Mouse (Mus musculus): Measurements from ENCODE around the gene Cep55. TPM values are rescaled to one million over a fixed set of nuclear protein-coding genes. Genes with fewer than 3 reads are reported as not detected.

Gene Cep55
- polyA plus RNA-seq, 1 experiment: 11.7 TPM

GRCm38 (mm10) chr19:38107871-38108270 lies 53.1 kb downstream of the Cep55 start:
- Histone ChIP-seq H3K36me3 (ENCODE audit: control insufficient read depth, insufficient read depth) (no peaks in the 10 kb centered on the region), H3K27me3 (ENCODE audit: control insufficient read depth, insufficient read depth, insufficient read length) (peaks cover 10% of the 10 kb centered on the region), H3K79me2 (ENCODE audit: control insufficient read depth, insufficient read depth) (no peaks in the 10 kb centered on the region), H3K4me3 (ENCODE audit: insufficient read depth, poor library complexity, severe bottlenecking) (no peak overlapping the region), H3ac (ENCODE audit: control insufficient read depth, insufficient read length, low read depth) (no peak overlapping the region), H3K79me3 (ENCODE audit: low read depth) (no peaks in the 10 kb centered on the region)
- TF ChIP-seq FOSL1 (IDR thresholded peaks at IDR 0.05; ENCODE audit: insufficient read depth, low read length, poor library complexity, severe bottlenecking) (no peak), MYOD1 (IDR thresholded peaks at IDR 0.05; ENCODE audit: control insufficient read depth, insufficient read length, low read depth) (no peak), MYOG (IDR thresholded peaks at IDR 0.05; ENCODE audit: control insufficient read depth, extremely low read depth, insufficient read length) (no peak), USF1 (IDR thresholded peaks at IDR 0.05; ENCODE audit: low read depth) (no peak), CEBPB (IDR thresholded peaks at IDR 0.05; ENCODE audit: low read depth) (no peak), CTCF (IDR thresholded peaks at IDR 0.05; ENCODE audit: control insufficient read depth, insufficient read depth, insufficient read length) (no peak), MAX (IDR thresholded peaks at IDR 0.05) (no peak)

GRCm38 (mm10) chr19:38109506-38110242 lies 54.9 kb downstream of the Cep55 start:
- Histone ChIP-seq H3K27me3 (ENCODE audit: control insufficient read depth, insufficient read depth, insufficient read length) (peaks cover 10% of the 10 kb centered on the region), H3ac (ENCODE audit: control insufficient read depth, insufficient read length, low read depth) (no peak overlapping the region), H3K36me3 (ENCODE audit: control insufficient read depth, insufficient read depth) (no peaks in the 10 kb centered on the region), H3K79me3 (ENCODE audit: low read depth) (no peaks in the 10 kb centered on the region), H3K79me2 (ENCODE audit: control insufficient read depth, insufficient read depth) (no peaks in the 10 kb centered on the region), H3K4me3 (ENCODE audit: insufficient read depth, poor library complexity, severe bottlenecking) (no peak overlapping the region)
- TF ChIP-seq MYOG (IDR thresholded peaks at IDR 0.05; ENCODE audit: control insufficient read depth, extremely low read depth, insufficient read length) (no peak), CTCF (IDR thresholded peaks at IDR 0.05; ENCODE audit: control insufficient read depth, insufficient read depth, insufficient read length) (no peak), FOSL1 (IDR thresholded peaks at IDR 0.05; ENCODE audit: insufficient read depth, low read length, poor library complexity, severe bottlenecking) (no peak), CEBPB (IDR thresholded peaks at IDR 0.05; ENCODE audit: low read depth) (no peak), USF1 (IDR thresholded peaks at IDR 0.05; ENCODE audit: low read depth) (no peak), MAX (IDR thresholded peaks at IDR 0.05) (no peak), MYOD1 (IDR thresholded peaks at IDR 0.05; ENCODE audit: control insufficient read depth, insufficient read length, low read depth) (no peak)

GRCm38 (mm10) chr19:38111056-38111455 lies 56.2 kb downstream of the Cep55 start:
- TF ChIP-seq CEBPB (IDR thresholded peaks at IDR 0.05; ENCODE audit: low read depth) (no peak), FOSL1 (IDR thresholded peaks at IDR 0.05; ENCODE audit: insufficient read depth, low read length, poor library complexity, severe bottlenecking) (no peak), MAX (IDR thresholded peaks at IDR 0.05) (no peak), USF1 (IDR thresholded peaks at IDR 0.05; ENCODE audit: low read depth) (no peak), MYOD1 (IDR thresholded peaks at IDR 0.05; ENCODE audit: control insufficient read depth, insufficient read length, low read depth) (no peak), MYOG (IDR thresholded peaks at IDR 0.05; ENCODE audit: control insufficient read depth, extremely low read depth, insufficient read length) (no peak), CTCF (IDR thresholded peaks at IDR 0.05; ENCODE audit: control insufficient read depth, insufficient read depth, insufficient read length) (no peak)
- Histone ChIP-seq H3K4me3 (ENCODE audit: insufficient read depth, poor library complexity, severe bottlenecking) (no peak overlapping the region), H3K79me2 (ENCODE audit: control insufficient read depth, insufficient read depth) (no peaks in the 10 kb centered on the region)

GRCm38 (mm10) chr19:38112575-38112974 lies 57.8 kb downstream of the Cep55 start:
- Histone ChIP-seq H3K79me3 (ENCODE audit: low read depth) (no peaks in the 10 kb centered on the region), H3ac (ENCODE audit: control insufficient read depth, insufficient read length, low read depth) (no peak overlapping the region), H3K79me2 (ENCODE audit: control insufficient read depth, insufficient read depth) (no peaks in the 10 kb centered on the region), H3K4me3 (ENCODE audit: insufficient read depth, poor library complexity, severe bottlenecking) (no peak overlapping the region), H3K36me3 (ENCODE audit: control insufficient read depth, insufficient read depth) (no peaks in the 10 kb centered on the region), H3K27me3 (ENCODE audit: control insufficient read depth, insufficient read depth, insufficient read length) (no peaks in the 10 kb centered on the region)
- no peak for TF ChIP-seq USF1 (IDR thresholded peaks at IDR 0.05; ENCODE audit: low read depth)
- no peak for TF ChIP-seq CEBPB (IDR thresholded peaks at IDR 0.05; ENCODE audit: low read depth)
- TF ChIP-seq FOSL1 (IDR thresholded peaks at IDR 0.05; ENCODE audit: insufficient read depth, low read length, poor library complexity, severe bottlenecking): no peak
- no peak for TF ChIP-seq MAX (IDR thresholded peaks at IDR 0.05)
- TF ChIP-seq CTCF (IDR thresholded peaks at IDR 0.05; ENCODE audit: control insufficient read depth, insufficient read depth, insufficient read length): no peak
- no peak for TF ChIP-seq MYOG (IDR thresholded peaks at IDR 0.05; ENCODE audit: control insufficient read depth, extremely low read depth, insufficient read length)
- TF ChIP-seq MYOD1 (IDR thresholded peaks at IDR 0.05; ENCODE audit: control insufficient read depth, insufficient read length, low read depth): no peak

More at GRCm38 (mm10) chr19:38111056-38111455, 56.2 kb downstream of the Cep55 start:
- Histone ChIP-seq H3K79me3 (ENCODE audit: low read depth) (no peaks in the 10 kb centered on the region), H3K27me3 (ENCODE audit: control insufficient read depth, insufficient read depth, insufficient read length) (peaks cover 3% of the 10 kb centered on the region), H3ac (ENCODE audit: control insufficient read depth, insufficient read length, low read depth) (no peak overlapping the region), H3K36me3 (ENCODE audit: control insufficient read depth, insufficient read depth) (no peaks in the 10 kb centered on the region)

GRCm38 (mm10) chr19:38114834-38115491 lies 60.2 kb downstream of the Cep55 start:
- Histone ChIP-seq H3K4me3 (ENCODE audit: insufficient read depth, poor library complexity, severe bottlenecking) (no peak overlapping the region), H3K79me3 (ENCODE audit: low read depth) (no peaks in the 10 kb centered on the region), H3K36me3 (ENCODE audit: control insufficient read depth, insufficient read depth) (no peaks in the 10 kb centered on the region), H3K27me3 (ENCODE audit: control insufficient read depth, insufficient read depth, insufficient read length) (no peaks in the 10 kb centered on the region), H3ac (ENCODE audit: control insufficient read depth, insufficient read length, low read depth) (no peak overlapping the region), H3K79me2 (ENCODE audit: control insufficient read depth, insufficient read depth) (no peaks in the 10 kb centered on the region)
- TF ChIP-seq FOSL1 (IDR thresholded peaks at IDR 0.05; ENCODE audit: insufficient read depth, low read length, poor library complexity, severe bottlenecking) (no peak), USF1 (IDR thresholded peaks at IDR 0.05; ENCODE audit: low read depth) (no peak)
